Mouse (Mus musculus) megakaryocyte progenitor cell, adult 5-6 weeks (primary cell): ENCODE measurements around the gene Ifitm5. TPM values are rescaled to one million over a fixed set of nuclear protein-coding genes. Genes with fewer than 3 reads are reported as not detected.
"Not testable (repeated sequence)": the region's sequence is repeated elsewhere in the genome, so short reads cannot be mapped to it uniquely, and the experiment has no call there.

Experiments
- ATAC-seq: replicated peaks from 2 replicates; pipeline ENCODE4 v1.8.0; 2016; ENCODE audit warnings: mild to moderate bottlenecking, moderate TSS enrichment, inconsistent platforms; ENCODE audit not compliant: poor library complexity
- total RNA-seq, 2 experiments: library from RNA; stranded (forward) in 1 of 2; stranded (reverse) in 1 of 2; fragments of 157-497, 149-512 nt in 1 of 2; fragments of 200-1000 nt in 1 of 2; gene quantifications; 2 replicates each; pipeline versions ENCODE4 v1.2.3 to v1.2.4; 2015 to 2017

The Ifitm5 gene
- total RNA-seq (2015) (0.83 and 1.1 TPM in 2 replicates), total RNA-seq (2017) (not detected in 2 replicates)

DNA sequence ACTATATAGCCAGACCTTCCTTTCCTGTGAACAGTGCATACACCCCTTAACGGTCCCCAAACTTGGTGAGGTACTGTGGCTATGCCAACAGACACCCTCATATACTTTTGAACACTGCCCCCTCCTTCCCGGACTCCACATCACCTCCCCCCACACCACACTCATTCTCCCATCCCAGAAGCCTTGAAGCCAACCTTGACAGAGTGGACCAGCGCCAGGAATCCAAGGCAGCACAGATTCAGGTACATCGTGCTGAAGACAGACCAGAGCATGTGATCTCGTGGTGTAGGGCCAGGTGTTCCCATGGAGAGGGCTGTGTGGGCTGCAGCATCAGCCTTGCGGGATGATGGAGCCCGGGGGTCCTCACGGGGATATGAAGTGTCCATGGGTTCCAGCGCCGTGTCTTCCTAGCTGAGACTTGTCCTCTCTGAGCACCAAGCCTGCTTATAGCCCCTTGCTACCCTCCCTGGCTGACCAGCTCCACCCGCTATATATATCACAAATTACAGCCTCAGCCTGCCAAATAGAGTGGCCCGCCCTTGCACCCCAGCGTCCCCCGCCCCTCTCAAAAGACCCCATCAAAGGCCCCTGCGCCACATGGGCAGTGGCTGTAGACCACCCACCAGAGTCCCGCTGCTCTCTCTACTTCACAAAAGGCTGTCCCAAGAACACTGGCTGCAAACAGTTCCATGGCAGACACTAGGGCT, at the start of gene Ifitm5:
Gene Ifitm5 (minus strand): TSS at position 468 of the 707 bp plus-strand sequence.
- no peak for ATAC-seq

DNA sequence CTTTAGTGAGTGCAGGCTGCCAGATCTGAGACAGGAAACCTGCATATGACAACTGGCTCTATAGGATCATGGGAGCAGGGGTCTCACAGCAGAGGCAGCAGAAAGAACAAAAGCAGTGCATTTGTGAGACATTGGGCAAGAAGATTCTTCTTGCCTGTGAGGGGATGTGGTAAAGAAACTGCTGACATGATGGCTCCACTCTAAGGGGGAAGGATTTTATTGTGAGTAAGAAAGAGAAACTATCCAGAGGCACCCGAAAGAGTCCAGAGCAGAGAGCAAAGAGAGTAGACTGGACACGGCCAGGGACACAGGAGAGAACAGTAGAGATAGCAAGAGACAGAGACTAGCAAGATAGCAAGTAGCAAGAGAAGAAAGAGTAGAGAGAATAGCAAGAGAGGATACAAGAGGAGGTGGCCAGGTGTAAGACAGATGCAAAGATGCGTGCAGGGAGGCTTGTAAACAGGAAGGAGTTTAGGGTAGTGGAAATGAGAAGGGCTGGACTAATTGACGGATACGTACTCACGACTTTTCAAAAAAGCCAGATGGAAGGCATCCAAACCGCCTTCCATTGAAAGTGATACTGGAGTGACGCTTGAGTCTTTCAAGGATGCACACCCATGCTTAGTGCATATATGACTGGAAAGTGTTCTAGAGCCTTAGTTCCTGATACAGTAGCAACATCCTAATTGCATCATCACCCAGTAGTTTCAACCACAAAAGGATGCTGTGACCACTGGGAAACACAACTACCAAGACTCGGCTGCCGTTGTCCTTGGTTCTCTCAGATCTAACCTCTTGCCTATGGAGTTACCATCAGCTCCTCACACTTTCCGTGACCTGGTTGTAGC, 49.0 kb upstream of the Ifitm5 start:
- peak; percentile 84 for ATAC-seq

DNA sequence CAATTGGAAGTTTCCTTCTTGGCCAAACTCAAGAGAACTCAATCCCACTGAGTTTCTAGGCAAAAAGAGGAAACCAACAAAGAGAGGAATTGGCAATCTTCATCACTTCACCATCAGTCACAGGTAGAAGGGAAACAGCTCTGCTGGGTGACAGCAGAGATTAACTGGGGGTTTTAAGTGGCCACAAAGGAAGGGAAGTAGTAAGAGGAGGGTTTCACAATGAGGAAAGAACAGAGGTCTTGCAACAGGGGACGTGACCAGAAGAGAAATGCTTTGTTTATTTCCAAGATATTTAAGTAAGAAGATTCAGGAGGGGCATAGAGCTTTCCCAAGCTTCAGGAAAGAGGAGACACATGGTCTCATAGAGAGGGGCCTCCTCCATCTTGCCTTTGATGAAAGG, 47.7 kb upstream of the Ifitm5 start:
- peak; percentile 82 for ATAC-seq

DNA sequence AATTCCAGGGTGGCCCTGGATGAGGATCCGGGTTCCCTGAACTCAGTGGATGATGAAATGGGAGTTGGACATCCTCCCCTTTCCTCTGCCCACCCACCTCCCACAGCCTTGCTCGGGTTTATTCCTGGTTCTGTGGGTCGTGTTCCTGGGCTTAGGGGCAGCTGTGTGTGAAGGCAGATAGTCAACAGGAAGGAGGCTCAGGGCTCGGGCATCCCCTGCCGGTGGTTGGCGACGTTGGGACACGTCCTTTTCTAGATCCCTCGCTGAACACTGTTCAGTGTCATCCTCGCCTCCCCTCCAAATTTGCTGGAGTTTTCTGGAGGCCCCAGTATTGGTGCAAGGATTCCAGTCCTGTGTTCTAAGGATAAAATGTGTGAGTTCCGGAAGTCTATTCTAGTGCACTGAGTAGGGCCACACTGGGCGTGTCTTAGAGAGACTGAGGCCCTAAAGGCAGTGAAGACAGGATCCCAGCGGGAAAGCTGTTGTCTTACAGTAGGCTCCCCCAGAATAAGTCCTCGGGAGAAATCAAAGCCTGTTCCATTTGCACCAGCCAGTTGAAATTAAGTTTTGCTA, 41.1 kb upstream of the Ifitm5 start:
- peak; percentile 71 for ATAC-seq

DNA sequence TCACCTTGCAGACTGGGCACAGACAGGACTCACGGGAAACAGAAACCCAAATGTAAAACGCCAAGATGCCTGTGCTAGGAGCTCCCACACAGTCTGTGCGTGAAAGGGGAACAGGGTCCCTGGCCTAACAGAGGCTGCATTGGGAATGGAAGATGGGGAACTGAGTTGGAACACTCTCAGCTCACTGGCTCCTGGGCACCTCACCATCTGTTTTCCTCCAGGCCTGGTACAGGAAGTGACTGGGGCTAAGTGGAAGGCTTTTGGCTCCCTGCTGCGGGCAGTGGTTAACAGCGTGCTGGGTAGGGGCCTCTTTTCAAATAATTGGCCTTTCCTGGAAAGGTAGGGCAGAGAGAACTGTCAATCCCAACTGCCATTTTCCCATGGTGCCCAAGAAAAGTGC, 40.5 kb upstream of the Ifitm5 start:
- ATAC-seq, result peak; percentile 91

DNA sequence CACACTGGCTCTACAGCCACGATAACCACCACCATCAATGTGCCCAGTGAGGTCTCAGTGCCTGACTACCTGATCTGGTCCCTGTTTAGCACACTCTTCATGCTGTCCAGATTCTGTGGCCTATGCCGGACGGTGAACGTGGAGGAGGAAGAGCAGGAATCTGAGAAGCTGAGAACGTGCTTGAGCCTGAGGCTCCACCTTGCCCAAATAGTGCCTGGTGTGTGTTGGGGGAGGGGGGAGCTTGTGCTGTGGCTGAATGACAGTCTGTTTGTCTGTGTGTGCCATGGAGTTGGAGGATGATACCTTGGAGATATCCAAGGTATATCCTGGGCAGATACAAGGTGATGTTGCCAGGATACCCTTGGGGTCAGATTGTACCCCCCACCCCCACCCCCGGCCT, 40.1 kb upstream of the Ifitm5 start:
- ATAC-seq, result peak; percentile 9; the same call in 1 of the 2 replicates

DNA sequence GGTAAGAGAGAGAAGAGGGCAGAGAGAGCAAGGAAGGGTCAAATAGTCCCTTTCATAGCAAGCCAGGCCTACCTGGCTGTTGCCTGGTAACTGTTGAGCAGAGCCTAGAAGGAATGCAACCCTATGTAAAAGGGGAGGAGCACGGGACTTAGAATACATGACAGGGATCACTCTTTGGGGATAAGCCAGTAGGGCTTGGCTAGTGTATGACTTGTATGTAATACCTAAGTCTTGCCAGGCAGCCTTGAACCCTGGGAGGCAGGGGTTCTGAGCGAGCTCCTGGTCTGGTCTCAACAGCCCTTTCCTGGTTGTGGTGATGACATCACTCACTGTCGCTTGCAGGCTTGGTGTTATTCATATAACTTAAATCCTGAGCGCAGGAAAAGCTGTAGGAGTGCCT, 38.9 kb upstream of the Ifitm5 start:
- no peak for ATAC-seq

DNA sequence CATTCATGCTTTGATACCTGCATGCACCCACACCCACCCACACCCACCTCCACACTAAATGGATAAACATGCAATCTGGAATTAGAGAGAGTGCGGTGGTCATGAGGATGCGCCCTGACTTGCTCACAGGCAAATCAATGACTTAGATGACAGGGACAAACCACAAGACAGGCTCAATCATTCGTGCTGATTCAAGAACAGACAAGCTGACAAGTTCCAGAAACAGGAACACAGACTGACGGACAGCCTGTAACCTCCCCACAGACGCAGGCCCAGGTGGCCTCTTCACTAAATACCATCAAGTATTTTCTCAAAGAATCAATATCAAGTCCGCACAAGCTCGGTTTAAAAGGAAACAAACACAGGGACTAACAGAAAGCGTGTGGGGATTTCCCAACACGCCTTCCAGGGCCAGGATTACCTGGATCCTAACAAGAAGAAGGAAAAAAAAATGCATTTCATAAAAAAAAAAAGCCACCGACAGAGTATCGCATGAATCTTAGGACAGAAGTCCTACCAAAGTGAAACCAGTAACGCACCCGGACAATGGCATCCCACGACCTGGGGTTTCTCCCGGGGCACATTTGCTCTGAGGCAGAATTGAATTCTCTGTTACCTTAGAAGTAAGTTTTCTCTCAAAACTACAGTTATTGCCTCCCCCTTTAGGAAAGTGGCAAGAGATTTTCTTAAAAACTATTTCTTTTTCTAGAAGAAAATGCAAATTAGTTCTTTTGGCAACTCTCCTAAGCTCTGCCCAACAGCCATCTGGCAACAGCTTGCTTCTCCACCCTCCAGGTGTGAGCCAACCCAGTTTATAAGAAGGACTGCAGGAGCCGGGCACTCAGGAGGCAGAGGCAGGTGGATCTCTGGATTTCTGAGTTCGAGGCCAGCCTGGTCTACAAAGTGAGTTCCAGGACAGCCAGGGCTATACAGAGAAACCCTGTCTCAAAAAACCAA, 37.4 kb upstream of the Ifitm5 start:
- no peak for ATAC-seq

DNA sequence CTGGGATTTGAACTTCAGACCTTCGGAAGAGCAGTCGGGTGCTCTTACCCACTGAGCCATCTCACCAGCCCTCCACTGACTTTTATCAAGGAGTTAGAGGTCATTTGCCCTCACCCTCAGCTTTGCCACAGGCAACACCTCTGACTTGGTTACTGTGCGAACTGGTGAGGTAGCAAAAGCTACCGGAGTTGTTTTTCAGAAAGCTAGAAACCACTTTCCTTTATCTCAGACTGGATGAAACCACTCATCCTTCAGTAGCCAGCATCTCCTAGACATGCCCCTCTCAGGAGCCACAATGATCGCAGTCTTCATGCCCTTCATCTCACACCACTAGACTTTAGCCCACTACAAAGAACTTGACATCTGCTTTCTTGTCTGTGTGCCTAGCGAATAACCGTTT, 32.9 kb upstream of the Ifitm5 start:
- no peak for ATAC-seq

DNA sequence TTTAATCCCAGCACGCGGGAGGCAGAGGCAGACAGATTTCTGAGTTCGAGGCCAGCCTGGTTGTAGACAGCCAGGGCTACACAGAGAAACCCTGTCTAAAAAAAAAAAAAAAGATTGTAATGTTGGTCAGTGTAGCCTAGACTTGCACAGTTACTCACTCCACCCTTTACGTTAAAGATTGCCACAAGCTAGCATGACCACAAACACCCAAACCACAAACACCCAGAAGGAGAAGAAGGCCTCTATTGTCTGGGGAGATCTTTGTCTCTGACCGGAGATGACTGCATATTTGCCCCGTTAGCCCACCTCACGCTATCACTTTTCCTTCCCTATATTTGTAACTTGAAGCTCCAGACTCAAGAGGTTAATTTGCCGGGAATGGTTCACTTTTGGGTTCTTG, 31.6 kb upstream of the Ifitm5 start:
- ATAC-seq, result peak; percentile 97

DNA sequence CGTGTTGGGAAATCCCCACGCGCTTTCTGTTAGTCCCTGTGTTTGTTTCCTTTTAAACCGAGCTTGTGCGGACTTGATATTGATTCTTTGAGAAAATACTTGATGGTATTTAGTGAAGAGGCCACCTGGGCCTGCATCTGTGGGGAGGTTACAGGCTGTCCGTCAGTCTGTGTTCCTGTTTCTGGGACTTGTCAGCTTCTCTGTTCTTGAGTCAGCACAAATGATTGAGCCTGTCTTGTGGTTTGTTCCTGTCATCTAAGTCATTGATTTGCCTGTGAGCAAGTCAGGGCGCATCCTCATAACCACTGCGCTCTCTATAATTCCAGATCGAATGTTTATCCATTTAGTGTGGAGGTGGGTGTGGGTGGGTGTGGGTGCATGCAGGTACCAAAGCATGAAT, 26.6 kb upstream of the Ifitm5 start:
- ATAC-seq, result peak; percentile 51

DNA sequence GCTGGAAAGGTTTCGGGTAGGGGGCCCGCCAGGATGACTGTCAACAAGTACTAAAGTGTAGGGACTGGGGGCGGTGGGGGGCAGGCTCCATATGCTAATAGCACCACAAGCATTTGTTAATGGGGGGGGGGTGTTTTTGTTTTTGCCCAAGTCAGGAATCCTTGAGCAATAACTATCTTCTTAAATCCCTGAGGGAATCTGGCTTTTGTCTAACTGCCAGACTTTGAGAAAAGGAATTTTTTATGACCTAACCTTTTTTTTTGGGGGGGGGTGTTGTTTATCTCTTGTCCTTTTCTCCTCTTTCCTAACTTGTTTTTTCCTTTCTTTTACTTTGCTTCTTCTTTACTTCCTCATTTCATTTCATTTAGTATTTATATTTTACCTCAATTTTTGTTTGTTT, 25.4 kb upstream of the Ifitm5 start:
- ATAC-seq, result no peak

DNA sequence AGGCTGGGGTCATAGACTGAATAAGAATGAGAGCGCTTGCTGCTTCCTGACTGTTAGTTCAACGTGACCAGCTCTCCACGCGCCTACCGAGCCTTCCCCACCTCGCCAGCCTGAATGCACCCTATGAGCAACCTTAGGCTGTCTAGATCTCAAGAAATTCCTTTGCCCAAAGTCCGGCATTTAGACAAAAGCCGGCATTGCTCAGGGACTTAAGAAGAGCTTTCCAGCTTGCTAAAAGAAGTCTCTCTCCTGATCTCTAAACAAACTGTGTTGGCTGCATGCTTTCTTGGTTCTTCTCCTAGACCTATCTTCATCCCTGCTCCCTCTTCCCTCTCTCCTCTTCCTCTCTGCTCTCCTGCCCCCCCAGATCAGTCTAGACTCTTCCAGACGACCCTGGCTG, 24.8 kb upstream of the Ifitm5 start:
- no peak for ATAC-seq

DNA sequence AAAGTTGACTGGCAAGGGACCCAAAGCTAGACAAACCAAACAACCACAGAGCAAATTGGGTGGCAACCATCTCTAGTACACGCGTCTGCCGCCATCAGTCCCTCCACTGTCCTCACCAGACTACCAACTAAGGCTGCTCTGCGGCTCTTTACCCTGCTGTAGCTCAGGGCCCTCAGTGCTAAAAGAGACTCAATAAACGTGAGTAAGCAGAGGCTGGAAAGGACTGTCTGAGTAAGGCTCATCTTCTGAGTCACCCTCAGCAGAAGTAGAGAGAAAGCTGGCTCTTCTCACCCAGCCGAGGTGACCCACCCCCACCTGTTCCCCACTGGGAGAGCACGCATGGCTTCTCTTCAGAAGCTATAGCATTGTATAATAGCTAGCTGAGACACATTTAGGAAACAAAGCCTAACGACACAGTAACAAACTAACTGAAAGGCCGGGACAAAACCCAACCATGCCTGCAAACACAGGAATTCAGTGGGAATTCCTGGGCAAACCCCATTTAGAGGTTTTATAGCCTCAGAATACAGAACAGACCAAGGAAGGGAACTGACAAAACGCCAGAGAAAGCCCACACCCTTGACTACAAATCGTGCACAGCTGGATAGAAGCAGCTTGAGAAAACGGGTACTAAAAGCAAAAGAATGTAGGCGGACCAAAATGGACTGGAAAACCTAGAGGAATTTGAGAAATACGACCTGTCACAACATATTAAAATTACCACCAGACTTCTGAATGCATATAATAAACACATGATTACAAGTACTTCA, 23.5 kb upstream of the Ifitm5 start:
- no peak for ATAC-seq

DNA sequence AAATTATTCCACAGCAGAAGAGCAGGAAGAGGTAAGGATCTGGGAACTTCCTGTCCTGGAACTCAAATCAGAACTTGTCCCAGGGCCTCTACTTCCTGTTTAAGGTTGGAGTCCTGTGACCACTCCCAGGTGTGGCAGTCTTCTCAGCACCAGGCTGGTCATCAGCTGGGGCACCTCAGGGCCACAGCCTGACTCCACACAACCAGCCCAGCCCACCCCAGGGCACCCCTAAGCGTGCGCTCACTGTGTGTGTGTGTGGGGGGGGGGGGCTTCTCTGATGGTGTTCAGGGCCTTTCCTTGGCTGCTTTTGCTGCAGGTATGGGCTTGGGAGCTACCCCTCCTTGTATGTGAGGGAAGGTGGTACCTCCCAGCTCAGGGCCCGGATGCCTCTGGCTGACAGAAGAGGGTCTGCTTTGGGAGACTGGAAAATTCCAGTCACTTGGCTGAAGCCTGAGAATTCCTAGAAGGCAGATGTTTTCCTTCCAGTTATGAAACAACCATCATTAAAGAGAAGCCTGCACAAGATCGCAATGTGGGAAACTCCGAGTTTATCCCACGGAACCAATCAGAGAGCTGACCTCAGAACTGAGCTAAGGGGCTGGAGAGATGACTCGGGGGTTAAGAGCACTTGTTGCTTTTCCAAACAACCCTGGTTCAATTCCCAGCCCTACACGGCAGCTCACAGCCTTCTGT, 21.5 kb upstream of the Ifitm5 start:
- 0 out of 2 replicates have a peak, but pooled peaks have one; percentile 4 for ATAC-seq

DNA sequence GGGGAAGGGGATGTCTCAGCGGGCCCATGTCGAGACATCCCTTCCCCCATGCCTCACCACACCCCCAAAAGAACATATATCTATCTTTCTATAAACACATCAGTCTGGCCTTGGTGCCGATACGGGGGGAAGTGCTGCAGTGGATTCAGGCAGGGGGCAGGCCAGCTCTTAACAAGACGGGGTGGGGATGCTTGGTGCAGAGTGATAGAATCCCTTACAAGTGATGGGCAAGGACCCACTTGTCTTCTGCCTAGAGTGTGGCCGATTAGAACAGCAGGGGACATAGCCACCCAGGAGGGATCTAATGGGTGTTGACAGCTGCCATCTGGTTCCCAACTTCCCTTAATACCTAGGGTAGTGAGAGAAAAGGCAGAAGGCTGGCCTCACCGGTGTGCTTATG, 20.8 kb upstream of the Ifitm5 start:
- no peak; the same call in 1 of the 2 replicates for ATAC-seq

DNA sequence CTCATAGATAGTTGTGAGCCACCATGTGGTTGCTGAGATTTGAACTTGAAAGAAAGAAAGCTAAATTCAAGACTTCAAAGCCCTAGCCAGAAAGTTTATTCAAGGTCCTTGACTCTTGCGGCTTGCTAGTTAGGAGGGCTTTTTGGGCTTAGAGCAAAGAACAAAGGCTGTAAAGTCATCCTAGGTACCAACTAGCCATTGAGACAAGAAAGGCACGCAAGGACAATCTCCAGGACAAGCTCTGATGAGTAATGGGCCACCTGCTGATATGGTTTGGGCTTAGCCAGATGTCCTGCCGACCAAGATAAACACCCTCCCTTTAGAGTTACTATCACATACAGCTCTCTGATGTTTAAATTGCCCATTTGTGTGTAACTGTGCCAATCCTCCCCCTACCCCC, 18.6 kb upstream of the Ifitm5 start:
- not testable (repeated sequence) for ATAC-seq

DNA sequence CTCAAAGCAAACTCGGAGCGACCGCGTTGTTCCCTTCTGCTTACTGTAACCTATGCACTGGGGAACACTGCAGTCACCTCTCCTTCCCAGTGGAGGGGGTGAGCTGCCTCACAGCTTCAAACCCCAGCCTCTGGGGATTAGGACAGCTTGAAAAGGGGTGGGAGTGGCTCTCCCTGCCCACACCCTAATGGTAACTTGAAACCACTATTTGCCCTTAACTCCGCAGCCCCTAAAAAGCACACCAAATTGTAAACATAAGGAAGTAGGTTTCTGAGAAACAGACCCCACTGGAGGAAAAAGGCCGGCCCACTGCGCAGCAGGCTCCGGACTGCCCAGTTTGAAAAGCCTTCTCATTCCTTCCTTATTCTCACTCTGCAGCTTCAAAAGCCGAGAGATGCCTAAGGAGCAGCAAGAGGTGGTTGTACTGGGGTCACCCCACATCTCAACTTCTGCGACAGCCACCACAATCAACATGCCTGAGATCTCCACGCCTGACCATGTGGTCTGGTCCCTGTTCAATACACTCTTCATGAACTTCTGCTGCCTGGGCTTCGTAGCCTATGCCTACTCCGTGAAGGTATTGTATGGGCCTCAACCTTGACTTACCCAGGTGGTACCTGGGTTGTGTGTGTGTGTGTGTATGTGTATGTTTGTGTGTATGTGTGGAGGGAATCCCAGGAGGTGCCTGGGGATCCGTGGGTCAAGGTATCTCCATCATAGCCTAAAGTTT, 17.9 kb upstream of the Ifitm5 start:
- ATAC-seq, result peak; percentile 81

DNA sequence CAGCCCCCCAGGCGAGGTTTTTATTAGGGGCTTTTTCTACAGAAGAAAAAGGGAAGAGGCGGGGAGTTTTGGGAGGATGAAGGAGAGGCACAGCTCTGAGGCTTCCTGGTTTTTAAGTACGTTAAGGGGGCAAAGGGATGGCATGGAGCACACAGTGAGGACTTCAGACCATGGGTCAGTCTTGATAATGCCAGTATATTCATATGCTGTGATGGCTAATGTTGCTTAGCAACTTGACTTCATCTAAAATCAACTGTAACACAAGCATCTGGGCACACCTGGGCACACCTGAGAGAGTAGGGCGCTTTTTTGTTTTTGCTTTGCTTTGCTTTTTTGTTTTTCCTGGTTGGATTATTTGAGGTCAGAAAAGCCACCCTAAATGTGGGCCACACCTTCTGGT, 16.8 kb upstream of the Ifitm5 start, which contains the start of gene Ifitm1:
Gene Ifitm1 (plus strand): TSS at position 301 of the 400 bp plus-strand sequence.
- ATAC-seq, result no peak
